Mouse (Mus musculus) forebrain, embryonic 11.5 days (tissue): Measurements from ENCODE around the gene Sox12. TPM values are rescaled to one million over a fixed set of nuclear protein-coding genes. Genes with fewer than 3 reads are reported as not detected.

Experiments
- ATAC-seq: fragments of 200-750 bp; cut with Nextera tagmentation; replicated peaks from 2 replicates; pipeline ENCODE4 v1.8.0; 2017; ENCODE audit warnings: moderate TSS enrichment; ENCODE audit not compliant: low FRiP score
- DNase-seq: peaks from one replicate; pipeline ENCODE4 v3.0.0-alpha.2; 2017; ENCODE audit warnings: low spot score
- H3K27ac ChIP-seq: fragments of 300-500 bp; sonication (generic); 2 replicates; pipeline ENCODE4 v1.5.1; 2014; ENCODE audit warnings: low read depth, low read length
- H3K27me3 ChIP-seq: fragments of 300-500 bp; sonication (generic); 2 replicates; pipeline ENCODE4 v1.6.1; 2014; ENCODE audit warnings: mild to moderate bottlenecking, low read length, mixed read lengths; ENCODE audit not compliant: control insufficient read depth, insufficient read depth
- H3K36me3 ChIP-seq: fragments of 300-500 bp; sonication (generic); 2 replicates; pipeline ENCODE4 v1.6.1; 2014; ENCODE audit warnings: mild to moderate bottlenecking, low read length, moderate library complexity, mixed read lengths; ENCODE audit not compliant: control insufficient read depth, insufficient read depth
- H3K4me1 ChIP-seq: fragments of 300-500 bp; sonication (generic); replicated peaks from 2 replicates; pipeline ENCODE4 v1.6.1; 2014; ENCODE audit warnings: low read length, mixed read lengths; ENCODE audit not compliant: control insufficient read depth, insufficient read depth
- H3K4me2 ChIP-seq: fragments of 300-500 bp; sonication (generic); 2 replicates; pipeline ENCODE4 v1.6.1; 2014; ENCODE audit warnings: low read depth, mild to moderate bottlenecking, low read length, moderate library complexity, mixed read lengths; ENCODE audit not compliant: severe bottlenecking
- H3K4me3 ChIP-seq: fragments of 300-500 bp; sonication (generic); 2 replicates; pipeline ENCODE4 v1.5.1; 2014; ENCODE audit warnings: low read depth, low read length
- H3K9ac ChIP-seq: fragments of 300-500 bp; sonication (generic); 2 replicates; pipeline ENCODE4 v1.6.1; 2014; ENCODE audit warnings: low read length
- H3K9me3 ChIP-seq: fragments of 300-500 bp; sonication (generic); 2 replicates; pipeline ENCODE4 v1.6.1; 2016; ENCODE audit warnings: low read length, mixed read lengths; ENCODE audit not compliant: control insufficient read depth
- WGBS: fragments of 180-500 bp; shearing (Covaris S2); extraction: QIAGEN DNeasy Blood & Tissue Kit; methylation state at CpG from one replicate; pipeline ENCODE4 v1.1.7; 2014; 5-methylcytosine and 5-hydroxymethylcytosine counted together
- polyA plus RNA-seq: library from polyadenylated mRNA; unstranded; fragments of >200 nt; fragmentation: Nextera tagmentation; extraction: Ambion mirVana; gene quantifications from 2 replicates; pipeline ENCODE4 v1.2.1, GENCODE M21; 2014

Sox12 gene
- polyA plus RNA-seq, 1 experiment from 2014 or later = 20.4 TPM

DNA sequence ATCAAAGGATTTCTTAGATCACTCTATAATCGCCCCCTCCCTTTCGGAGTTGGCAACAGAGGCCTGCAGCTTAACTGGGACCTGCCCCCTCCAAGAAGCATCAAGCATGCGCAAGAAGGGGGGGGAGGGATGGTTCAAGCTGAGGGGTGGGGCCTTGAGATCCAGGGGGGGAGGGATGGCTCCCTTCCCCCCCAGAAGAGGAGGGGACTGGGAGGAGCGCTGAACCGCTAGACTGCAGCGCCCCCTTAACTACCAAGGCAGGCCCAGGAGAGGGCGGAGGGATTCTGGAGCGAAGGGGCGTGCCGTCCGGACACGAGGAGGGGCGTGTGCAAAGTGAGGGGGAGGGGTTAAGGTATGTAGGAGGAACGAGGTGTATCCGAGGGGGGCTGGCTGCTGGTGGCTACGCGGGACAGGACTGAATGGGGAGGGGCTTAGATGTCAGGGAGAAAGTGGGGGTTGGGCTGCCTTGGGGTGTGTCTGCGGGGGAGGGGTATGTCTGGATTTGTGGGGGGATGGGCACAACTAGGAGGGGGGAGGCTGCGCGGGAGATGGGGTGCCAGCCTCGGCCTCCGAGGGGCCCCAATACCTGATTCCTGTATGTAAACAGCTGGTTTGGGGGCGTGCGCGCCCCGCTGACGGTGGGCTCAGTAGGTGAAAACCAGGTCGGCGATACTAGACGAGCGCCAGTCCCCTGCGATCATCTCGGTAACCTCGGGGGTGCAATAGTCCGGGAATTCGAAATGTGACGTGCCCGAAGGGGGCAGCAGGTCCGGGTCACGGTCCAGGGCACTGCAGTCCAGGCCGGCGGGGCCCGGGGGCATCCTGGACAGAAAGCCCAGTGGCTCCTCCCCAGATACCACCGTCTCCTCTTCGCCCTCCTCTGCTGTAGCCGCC is 1.5 kb downstream of the Sox12 start:
- H3K4me1 ChIP-seq = peaks cover 13% of the 10 kb centered on the region
- ATAC-seq (peak; percentile 72), DNase-seq (peak; percentile 97)
- H3K27ac ChIP-seq = peak overlapping the region; percentile 98
- peak overlapping the region; percentile 62 for H3K4me2 ChIP-seq
- H3K27me3 ChIP-seq = no peaks in the 10 kb centered on the region
- no peaks in the 10 kb centered on the region; the same call in 1 of the 2 replicates for H3K36me3 ChIP-seq
- H3K4me3 ChIP-seq = peak overlapping the region; percentile 93
- H3K9me3 ChIP-seq = no peaks in the 10 kb centered on the region
- H3K9ac ChIP-seq = peak overlapping the region; percentile 93
- under 1% methylated on average over 41 of the region's 46 CpGs for WGBS

GRCm38 (mm10) chr2:152395271-152395920 is 2.5 kb downstream of the Sox12 start:
- WGBS = 33% methylated on average over 13 of the region's 13 CpGs
- no peaks in the 10 kb centered on the region for H3K9me3 ChIP-seq
- no peaks in the 10 kb centered on the region; the same call in 1 of the 2 replicates for H3K36me3 ChIP-seq
- H3K4me2 ChIP-seq = peak overlapping the region; percentile 62
- H3K4me3 ChIP-seq = peak overlapping the region; percentile 93
- no peaks in the 10 kb centered on the region for H3K27me3 ChIP-seq
- H3K9ac ChIP-seq = peak overlapping the region; percentile 51
- ATAC-seq (no peak), DNase-seq (peak; percentile 63)
- H3K4me1 ChIP-seq = peaks cover 13% of the 10 kb centered on the region
- no peak overlapping the region for H3K27ac ChIP-seq

DNA sequence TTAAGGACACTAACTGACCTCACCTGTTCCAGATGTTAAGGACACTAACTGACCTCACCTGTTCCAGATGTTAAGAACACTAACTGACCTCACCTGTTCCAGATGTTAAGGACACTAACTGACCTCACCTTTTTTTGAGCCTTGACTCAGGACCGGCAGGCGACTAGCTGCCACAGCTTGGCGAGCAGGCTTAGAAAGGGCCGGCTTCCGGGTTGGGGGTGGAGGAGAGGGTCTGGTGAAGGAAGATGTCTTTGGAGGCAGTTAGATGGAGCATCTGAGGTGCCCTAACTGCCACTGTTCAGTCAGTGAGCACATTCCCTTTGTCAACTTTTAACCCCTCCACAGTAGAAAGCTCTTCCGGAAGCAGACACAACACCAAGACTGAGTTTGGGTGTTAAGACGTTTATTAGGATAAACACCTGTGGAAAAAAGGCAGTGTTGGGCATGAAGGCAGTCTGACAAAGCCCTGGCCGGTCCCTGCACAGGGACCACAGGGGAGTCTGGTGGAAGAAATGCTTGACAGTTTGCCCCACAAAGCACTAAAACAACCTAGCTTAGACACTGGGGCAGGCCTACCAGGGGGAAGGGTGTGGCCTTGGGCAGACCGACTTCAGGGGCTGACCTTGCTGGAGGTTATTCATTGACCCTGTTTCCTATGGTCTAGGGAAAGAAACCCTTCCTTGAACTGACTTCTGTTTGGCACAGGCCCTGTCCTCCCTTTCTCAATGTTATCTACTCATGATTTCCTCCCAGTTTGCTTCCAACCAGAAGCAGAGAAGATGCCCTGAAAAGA is 4.4 kb downstream of the Sox12 start:
- DNase-seq = peak; percentile 56
- no peak overlapping the region; the same call in 1 of the 2 replicates for H3K27ac ChIP-seq
- no peaks in the 10 kb centered on the region for H3K9me3 ChIP-seq
- H3K27me3 ChIP-seq = no peaks in the 10 kb centered on the region
- no peak overlapping the region for H3K4me3 ChIP-seq
- H3K4me2 ChIP-seq = no peak overlapping the region
- 0 out of 2 replicates have a peak overlapping the region, but pooled peaks have one; percentile 16 for H3K9ac ChIP-seq
- no peak for ATAC-seq
- H3K4me1 ChIP-seq = peaks cover 13% of the 10 kb centered on the region
- no peaks in the 10 kb centered on the region; the same call in 1 of the 2 replicates for H3K36me3 ChIP-seq
- 55% methylated on average over 9 of the region's 9 CpGs for WGBS

DNA sequence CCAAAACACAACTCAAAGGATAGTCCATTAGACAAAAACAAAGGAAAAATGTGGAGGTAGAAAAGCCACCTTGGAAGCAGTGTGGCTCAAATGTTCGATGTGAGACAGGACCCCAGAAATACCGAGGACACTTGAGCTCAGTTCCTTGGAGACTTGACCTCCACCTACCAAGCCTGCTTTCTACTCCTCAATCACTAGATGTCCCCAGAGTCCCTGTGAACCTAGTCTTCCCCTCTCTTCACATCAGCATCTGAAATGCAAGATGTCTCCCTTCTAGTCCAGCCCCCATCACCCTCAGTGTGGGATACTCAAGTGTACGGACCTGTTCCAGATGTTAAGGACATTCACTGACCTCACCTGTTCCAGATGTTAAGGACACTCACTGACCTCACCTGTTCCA is 5.1 kb downstream of the Sox12 start:
- no peak overlapping the region for H3K27ac ChIP-seq
- no peak overlapping the region for H3K9ac ChIP-seq
- no peak overlapping the region for H3K4me2 ChIP-seq
- 18% methylated on average over 3 of the region's 3 CpGs for WGBS
- DNase-seq (peak; percentile 64), ATAC-seq (no peak)
- no peaks in the 10 kb centered on the region for H3K27me3 ChIP-seq
- H3K4me1 ChIP-seq = peaks cover 13% of the 10 kb centered on the region
- no peak overlapping the region for H3K4me3 ChIP-seq
- no peaks in the 10 kb centered on the region for H3K9me3 ChIP-seq
- no peaks in the 10 kb centered on the region; the same call in 1 of the 2 replicates for H3K36me3 ChIP-seq

DNA sequence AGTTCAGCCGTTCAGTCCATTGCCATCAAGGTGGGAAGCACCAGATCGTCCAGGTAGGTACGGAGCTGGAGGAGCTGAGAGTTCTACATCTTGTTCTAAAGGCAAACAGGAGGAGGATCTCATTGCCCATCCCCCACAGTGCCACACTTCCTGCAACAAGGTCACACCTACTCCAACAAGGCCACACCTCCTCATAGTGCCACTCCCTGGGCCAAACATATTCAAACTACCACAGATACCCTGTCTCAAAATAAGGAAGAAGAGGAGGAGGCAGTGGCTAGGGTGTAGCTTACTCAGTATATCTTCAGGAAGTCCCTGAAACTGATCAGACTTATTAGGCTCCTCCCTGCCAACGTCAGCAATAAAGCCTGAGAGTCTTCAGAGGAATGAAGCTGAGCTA is 13.7 kb downstream of the Sox12 start:
- no peak overlapping the region for H3K4me3 ChIP-seq
- DNase-seq (no peak), ATAC-seq (no peak)
- H3K4me1 ChIP-seq = no peaks in the 10 kb centered on the region
- no peak overlapping the region for H3K27ac ChIP-seq
- H3K27me3 ChIP-seq = no peaks in the 10 kb centered on the region
- H3K36me3 ChIP-seq = no peaks in the 10 kb centered on the region
- 88% methylated on average over 4 of the region's 4 CpGs for WGBS
- H3K9me3 ChIP-seq = no peaks in the 10 kb centered on the region
- no peak overlapping the region for H3K9ac ChIP-seq
- no peak overlapping the region for H3K4me2 ChIP-seq

GRCm38 (mm10) chr2:152376345-152376741 is 21.5 kb downstream of the Sox12 start, which contains the start of gene Nrsn2:
Gene Nrsn2 (minus strand): TSS chr2:152376638.
- Histone ChIP-seq H3K4me2 (peak within 1 kb of the TSS; percentile 36), H3K27me3 (no peaks in the 10 kb centered on the region), H3K4me1 (peaks cover 10% of the 10 kb centered on the region; the same call in 1 of the 2 replicates), H3K9ac (peak within 1 kb of the TSS; percentile 41), H3K36me3 (no peaks in the 10 kb centered on the region), H3K9me3 (no peaks in the 10 kb centered on the region), H3K4me3 (peak within 1 kb of the TSS; percentile 11; the same call in 1 of the 2 replicates), H3K27ac (peak within 1 kb of the TSS; percentile 63)
- WGBS = 2% methylated on average over 15 of the region's 16 CpGs
- DNase-seq (peak; percentile 78), ATAC-seq (peak; percentile 75)

DNA sequence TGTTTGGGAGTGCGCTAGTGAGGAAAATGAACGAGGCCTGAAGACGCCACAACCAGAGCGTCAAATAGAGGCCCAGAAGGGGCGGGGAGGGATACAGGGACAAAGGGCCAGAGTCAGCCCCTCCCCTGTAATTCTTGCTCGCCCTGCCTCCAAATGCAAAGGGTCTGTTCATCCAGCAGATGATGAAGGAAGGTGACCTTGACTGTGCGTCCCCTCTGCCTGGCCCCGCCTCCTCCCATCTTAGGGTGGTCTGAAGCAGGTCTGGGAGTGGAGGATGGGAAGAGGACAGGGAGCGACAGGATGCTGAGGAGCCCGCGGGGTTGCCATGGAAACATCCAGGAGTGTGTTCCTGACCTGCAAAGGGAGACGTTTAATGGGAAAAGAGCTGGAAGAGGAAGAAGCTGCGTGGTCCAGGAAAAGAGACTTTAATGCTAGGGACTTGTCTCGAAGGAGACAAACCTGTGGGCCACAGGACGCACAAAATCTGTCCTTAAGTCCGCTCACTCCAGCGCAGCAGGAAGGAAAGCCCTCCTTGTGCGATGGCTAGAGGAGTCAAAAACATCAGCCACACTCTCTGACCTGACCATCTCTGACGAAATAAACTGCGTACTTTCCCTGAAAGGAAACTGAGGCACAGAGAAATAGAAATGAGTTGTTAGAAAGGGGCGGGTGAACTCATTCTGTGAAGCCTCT is 22.1 kb downstream of the Sox12 start:
- Histone ChIP-seq H3K36me3 (no peaks in the 10 kb centered on the region), H3K4me3 (peak overlapping the region; percentile 11; the same call in 1 of the 2 replicates), H3K27me3 (no peaks in the 10 kb centered on the region), H3K27ac (peak overlapping the region; percentile 63), H3K9me3 (no peaks in the 10 kb centered on the region), H3K9ac (peak overlapping the region; percentile 41), H3K4me1 (peaks cover 10% of the 10 kb centered on the region; the same call in 1 of the 2 replicates), H3K4me2 (peak overlapping the region; percentile 36)
- 3% methylated on average over 21 of the region's 21 CpGs for WGBS
- DNase-seq (peak; percentile 83), ATAC-seq (peak; percentile 85)
